Mouse (Mus musculus) MEL (cell line): Measurements from ENCODE around the gene Spint3. TPM values are rescaled to one million over a fixed set of nuclear protein-coding genes. Genes with fewer than 3 reads are reported as not detected.

ENCODE experiments used
- DNase-seq: peaks from one replicate; pipeline ENCODE4 v3.0.0; 2011; ENCODE audit warnings: low read depth, low spot score
- H3K27ac ChIP-seq: 2 replicates; pipeline ENCODE4 v1.5.1; 2012; ENCODE audit warnings: low read depth, mild to moderate bottlenecking, control low read depth, low read length, moderate library complexity; ENCODE audit not compliant: control insufficient read depth
- H3K27me3 ChIP-seq, 2 experiments: fragments of 150-350 bp in 1 of 2; sonication (generic) in 1 of 2; 2 replicates each; pipeline ENCODE4 v1.6.1; 2012; ENCODE audit warnings: low read length in 2 of 2, mild to moderate bottlenecking in 2 of 2, improper control_type of control experiment in 1 of 2, moderate library complexity in 1 of 2; ENCODE audit not compliant: insufficient read depth in 2 of 2, control insufficient read depth in 1 of 2
- H3K36me3 ChIP-seq, 2 experiments: 2 replicates each; pipeline ENCODE4 v1.6.1; 2012 to 2014; ENCODE audit warnings: low read length in 2 of 2, improper control_type of control experiment in 1 of 2, inconsistent platforms in 1 of 2, mild to moderate bottlenecking in 1 of 2; ENCODE audit not compliant: insufficient read depth in 2 of 2, control insufficient read depth in 1 of 2
- H3K4me1 ChIP-seq, 2 experiments: fragments of 150-350 bp in 1 of 2; sonication (generic) in 1 of 2; 2 replicates each; pipeline ENCODE4 v1.6.1; 2012; ENCODE audit warnings: low read length in 2 of 2, improper control_type of control experiment in 1 of 2, mild to moderate bottlenecking in 1 of 2; ENCODE audit not compliant: insufficient read depth in 2 of 2, control insufficient read depth in 1 of 2
- H3K4me3 ChIP-seq, 2 experiments: fragments of 150-350 bp in 1 of 2; sonication (generic) in 1 of 2; 2 replicates each; pipeline ENCODE4 v1.5.1; 2012; ENCODE audit warnings: low read depth in 2 of 2, low read length in 2 of 2, mild to moderate bottlenecking in 2 of 2, moderate library complexity in 2 of 2, control low read depth in 1 of 2, improper control_type of control experiment in 1 of 2; ENCODE audit not compliant: control insufficient read depth in 1 of 2, insufficient read depth in 1 of 2
- H3K79me2 ChIP-seq: 2 replicates; pipeline ENCODE4 v1.6.1; 2012; ENCODE audit warnings: mild to moderate bottlenecking, low read length, moderate library complexity; ENCODE audit not compliant: control insufficient read depth, poor library complexity, insufficient read depth
- H3K9ac ChIP-seq: 2 replicates; pipeline ENCODE4 v1.6.1; 2012; ENCODE audit warnings: low read depth, mild to moderate bottlenecking, control low read depth, low read length, moderate library complexity; ENCODE audit not compliant: control insufficient read depth, poor library complexity, severe bottlenecking
- H3K9me3 ChIP-seq: fragments of 150-350 bp; sonication (generic); replicated peaks from 2 replicates; pipeline ENCODE4 v1.6.1; 2012; ENCODE audit warnings: mild to moderate bottlenecking, low read length, improper control_type of control experiment, moderate library complexity; ENCODE audit not compliant: insufficient read depth
- CHD2 ChIP-seq: IDR thresholded peaks from 2 replicates; pipeline ENCODE4 v1.6.1; 2011; ENCODE audit warnings: low read length, improper control_type of control experiment
- CTCF ChIP-seq, 3 experiments: IDR thresholded peaks in 2 of 3; conservative IDR thresholded peaks in 1 of 3; 2 replicates each; pipeline ENCODE4 v1.5.1; 2011 to 2012; ENCODE audit warnings: low read length in 3 of 3, low read depth in 2 of 3, mild to moderate bottlenecking in 2 of 3, improper control_type of control experiment in 1 of 3, inconsistent platforms in 1 of 3, mixed read lengths in 1 of 3, moderate library complexity in 1 of 3; ENCODE audit not compliant: control insufficient read depth in 1 of 3, insufficient read depth in 1 of 3, poor library complexity in 1 of 3, severe bottlenecking in 1 of 3
- EP300 ChIP-seq, 2 experiments: IDR thresholded peaks; 2 replicates each; pipeline ENCODE4 v1.6.1; 2011; ENCODE audit warnings: improper control_type of control experiment in 2 of 2, low read length in 2 of 2, low read depth in 1 of 2, mild to moderate bottlenecking in 1 of 2
- ETS1 ChIP-seq: IDR thresholded peaks from 2 replicates; pipeline ENCODE4 v1.6.1; 2012; ENCODE audit warnings: low read depth, mild to moderate bottlenecking, inconsistent platforms, low read length, improper control_type of control experiment, moderate library complexity
- GABPA ChIP-seq: IDR thresholded peaks from 2 replicates; pipeline ENCODE4 v1.6.1; 2012; ENCODE audit warnings: low read depth, mild to moderate bottlenecking, inconsistent platforms, low read length, improper control_type of control experiment, moderate library complexity
- KAT2A ChIP-seq: conservative IDR thresholded peaks from 2 replicates; pipeline ENCODE4 v1.6.1; 2012; ENCODE audit warnings: low read depth, low read length, improper control_type of control experiment, inconsistent platforms
- MAFK ChIP-seq: IDR thresholded peaks from 2 replicates; pipeline ENCODE4 v1.6.1; 2011; ENCODE audit warnings: low read depth, mild to moderate bottlenecking, low read length, improper control_type of control experiment, borderline replicate concordance
- MAX ChIP-seq: IDR thresholded peaks from 2 replicates; pipeline ENCODE4 v1.6.1; 2011; ENCODE audit warnings: low read length, improper control_type of control experiment
- MAZ ChIP-seq: IDR thresholded peaks from 2 replicates; pipeline ENCODE4 v1.6.1; 2012; ENCODE audit warnings: low read depth, mild to moderate bottlenecking, inconsistent platforms, low read length, improper control_type of control experiment
- MXI1 ChIP-seq: IDR thresholded peaks from 2 replicates; pipeline ENCODE4 v1.6.1; 2011; ENCODE audit warnings: mild to moderate bottlenecking, low read depth, low read length, improper control_type of control experiment
- MYB ChIP-seq: IDR thresholded peaks from 2 replicates; pipeline ENCODE4 v1.6.1; 2011; ENCODE audit warnings: mild to moderate bottlenecking, low read depth, low read length, improper control_type of control experiment
- MYC ChIP-seq: IDR thresholded peaks from 2 replicates; pipeline ENCODE4 v1.6.1; 2011; ENCODE audit warnings: low read depth, mild to moderate bottlenecking, low read length, improper control_type of control experiment, moderate library complexity
- NELFE ChIP-seq: IDR thresholded peaks from 2 replicates; pipeline ENCODE4 v1.6.1; 2011; ENCODE audit warnings: low read depth, low read length, improper control_type of control experiment
- POLR2A ChIP-seq, 2 experiments: IDR thresholded peaks; 2 replicates each; pipeline ENCODE4 v1.6.1; 2011 to 2012; ENCODE audit warnings: low read length in 2 of 2, mild to moderate bottlenecking in 2 of 2, control low read depth in 1 of 2, improper control_type of control experiment in 1 of 2, low read depth in 1 of 2, moderate library complexity in 1 of 2; ENCODE audit not compliant: control insufficient read depth in 1 of 2, insufficient read depth in 1 of 2, poor library complexity in 1 of 2
- POLR2AphosphoS5 ChIP-seq: IDR thresholded peaks from 2 replicates; pipeline ENCODE4 v1.6.1; 2012; ENCODE audit warnings: low read depth, borderline replicate concordance, mild to moderate bottlenecking, inconsistent platforms, low read length, moderate library complexity, mixed read lengths
- RAD21 ChIP-seq: IDR thresholded peaks from 2 replicates; pipeline ENCODE4 v1.6.1; 2011; ENCODE audit warnings: mild to moderate bottlenecking, low read depth, low read length, improper control_type of control experiment
- RCOR1 ChIP-seq: IDR thresholded peaks from 2 replicates; pipeline ENCODE4 v1.6.1; 2012; ENCODE audit warnings: low read depth, mild to moderate bottlenecking, inconsistent platforms, low read length, improper control_type of control experiment
- SIN3A ChIP-seq: IDR thresholded peaks from 2 replicates; pipeline ENCODE4 v1.6.1; 2012; ENCODE audit warnings: low read length, improper control_type of control experiment, inconsistent platforms
- SMC3 ChIP-seq: IDR thresholded peaks from 2 replicates; pipeline ENCODE4 v1.6.1; 2011; ENCODE audit warnings: low read depth, low read length, improper control_type of control experiment
- TBP ChIP-seq: IDR thresholded peaks from 2 replicates; pipeline ENCODE4 v1.8.0; 2011; ENCODE audit warnings: low read depth, low read length, improper control_type of control experiment
- TCF12 ChIP-seq: IDR thresholded peaks from 2 replicates; pipeline ENCODE4 v1.6.1; 2014; ENCODE audit warnings: low read depth, mild to moderate bottlenecking, inconsistent platforms, low read length, improper control_type of control experiment, moderate library complexity
- UBTF ChIP-seq: IDR thresholded peaks from 2 replicates; pipeline ENCODE4 v1.6.1; 2012; ENCODE audit warnings: low read depth, mild to moderate bottlenecking, inconsistent platforms, low read length, improper control_type of control experiment, moderate library complexity, borderline replicate concordance; ENCODE audit not compliant: insufficient read depth
- USF2 ChIP-seq, 2 experiments: IDR thresholded peaks; 2 replicates each; pipeline ENCODE4 v1.6.1; 2011 to 2012; ENCODE audit warnings: improper control_type of control experiment in 2 of 2, low read length in 2 of 2, borderline replicate concordance in 1 of 2, inconsistent platforms in 1 of 2, low read depth in 1 of 2, mild to moderate bottlenecking in 1 of 2; ENCODE audit not compliant: insufficient read depth in 1 of 2
- ZC3H11A ChIP-seq: IDR thresholded peaks from 2 replicates; pipeline ENCODE4 v1.6.1; 2012; ENCODE audit warnings: low read depth, mild to moderate bottlenecking, inconsistent platforms, low read length, improper control_type of control experiment
- ZKSCAN1 ChIP-seq: IDR thresholded peaks from 2 replicates; pipeline ENCODE4 v1.6.1; 2012; ENCODE audit warnings: low read depth, mild to moderate bottlenecking, inconsistent platforms, low read length, improper control_type of control experiment, moderate library complexity
- ZMIZ1 ChIP-seq: IDR thresholded peaks from 2 replicates; pipeline ENCODE4 v1.6.1; 2012; ENCODE audit warnings: low read depth, mild to moderate bottlenecking, inconsistent platforms, low read length, improper control_type of control experiment, moderate library complexity
- ZNF384 ChIP-seq: IDR thresholded peaks from 2 replicates; pipeline ENCODE4 v1.6.1; 2012; ENCODE audit warnings: low read depth, mild to moderate bottlenecking, inconsistent platforms, low read length, improper control_type of control experiment
- polyA plus RNA-seq, 2 experiments: library from polyadenylated mRNA; stranded (reverse) in 1 of 2; unstranded in 1 of 2; fragments of >175 nt in 1 of 2; fragments of >200 nt in 1 of 2; gene quantifications; 2 replicates each; pipeline versions ENCODE4 v1.2.1 to v1.2.4; 2012; ENCODE audit warnings: low replicate concordance in 2 of 2, low read depth in 1 of 2; ENCODE audit not compliant: insufficient read length in 2 of 2, insufficient read depth in 1 of 2, missing spikeins in 1 of 2
- total RNA-seq: library from RNA; depleted of rRNA; stranded (reverse); fragments of 300-350 nt; gene quantifications from 2 replicates; pipeline ENCODE4 v1.2.3, GENCODE M21; 2012

The Spint3 gene
- total and polyA plus RNA-seq, 3 experiments: not detected

GRCm38 (mm10) chr2:164600179-164600578 is 26.9 kb upstream of the Spint3 start:
- DNase-seq: peak; percentile 10
- Histone ChIP-seq H3K36me3 (no peaks in the 10 kb centered on the region), H3K27me3 (peaks cover 0 to 4% of the 10 kb centered on the region in 2 experiments; a peak in 2 of 4 replicates), H3K9me3 (no peaks in the 10 kb centered on the region), H3K79me2 (no peaks in the 10 kb centered on the region), H3K4me3 (no peak overlapping the region), H3K4me1 (no peaks in the 10 kb centered on the region)
- no peak for TF ChIP-seq RCOR1
- TF ChIP-seq EP300 (IDR thresholded peaks at IDR 0.05; ENCODE audit: low read depth in 1 of 2, low read length in 2 of 2): no peak
- no peak for TF ChIP-seq CHD2
- no peak for TF ChIP-seq TCF12
- no peak for TF ChIP-seq MAFK
- TF ChIP-seq USF2 (IDR thresholded peaks at IDR 0.05; ENCODE audit: borderline replicate concordance in 1 of 2, insufficient read depth in 1 of 2, low read depth in 1 of 2, low read length in 2 of 2): no peak
- TF ChIP-seq CTCF (IDR thresholded peaks at IDR 0.05 in 2 of 3, conservative IDR thresholded peaks at IDR 0.05 in 1 of 3; ENCODE audit: control insufficient read depth in 1 of 3, insufficient read depth in 1 of 3, low read depth in 2 of 3, low read length in 3 of 3, poor library complexity in 1 of 3, severe bottlenecking in 1 of 3): peak; percentile 55 to 57 (median 56)
- TF ChIP-seq TBP: no peak
- no peak for TF ChIP-seq GABPA
- no peak for TF ChIP-seq ZNF384
- no peak for TF ChIP-seq POLR2AphosphoS5
- TF ChIP-seq POLR2A (IDR thresholded peaks at IDR 0.05; ENCODE audit: control insufficient read depth in 1 of 2, insufficient read depth in 1 of 2, low read depth in 1 of 2, low read length in 2 of 2, poor library complexity in 1 of 2): no peak
- no peak for TF ChIP-seq ZKSCAN1
- no peak for TF ChIP-seq MAX
- peak; percentile 34 for TF ChIP-seq ZC3H11A
- TF ChIP-seq MYC: 0 out of 2 replicates have a peak, but pooled peaks have one; percentile 20
- TF ChIP-seq MXI1: no peak
- TF ChIP-seq NELFE: no peak
- TF ChIP-seq SMC3: peak; percentile 50
- TF ChIP-seq KAT2A: no peak
- no peak for TF ChIP-seq SIN3A
- peak; percentile 25 for TF ChIP-seq RAD21
- TF ChIP-seq, all 39 proteins: peak for 5
- no peak overlapping the region for H3K9ac ChIP-seq
- H3K27ac ChIP-seq: no peak overlapping the region

GRCm38 (mm10) chr2:164593494-164593893 is 20.2 kb upstream of the Spint3 start, which contains the start of gene Eppin:
Gene Eppin, minus strand, starts transcription at chr2:164593594.
- Histone ChIP-seq H3K9ac (no peak within 1 kb of the TSS), H3K36me3 (no peaks in the 10 kb centered on the region), H3K4me1 (no peaks in the 10 kb centered on the region), H3K4me3 (no peak within 1 kb of the TSS), H3K27me3 (peaks cover 0 to 3% of the 10 kb centered on the region in 2 experiments), H3K9me3 (no peaks in the 10 kb centered on the region), H3K79me2 (no peaks in the 10 kb centered on the region; the same call in 1 of the 2 replicates), H3K27ac (no peak within 1 kb of the TSS)
- TF ChIP-seq ZMIZ1 (no peak), MAZ (no peak), SIN3A (no peak), ETS1 (no peak), UBTF (no peak), CHD2 (no peak), ZNF384 (no peak), MYB (no peak), EP300 (IDR thresholded peaks at IDR 0.05; ENCODE audit: low read depth in 1 of 2, low read length in 2 of 2) (no peak)
- DNase-seq: no peak
